Mouse (Mus musculus): ENCODE results near the gene Nkx3-2. TPM values are rescaled to one million over a fixed set of nuclear protein-coding genes. Genes with fewer than 3 reads are reported as not detected.

Gene Nkx3-2
- polyA plus RNA-seq, 1 experiment from 2014 or later: not detected

GRCm38 (mm10) chr5:41760071-41760470 lies 4.2 kb downstream of the Nkx3-2 start:
- ATAC-seq (ENCODE audit: low FRiP score): no peak
- Histone ChIP-seq H3K4me1 (peaks cover 23% of the 10 kb centered on the region), H3K27ac (no peak overlapping the region), H3K9ac (no peak overlapping the region), H3K4me2 (no peak overlapping the region), H3K36me3 (replicated peaks) (no peaks in the 10 kb centered on the region), H3K27me3 (peaks cover 95% of the 10 kb centered on the region), H3K4me3 (replicated peaks) (no peak overlapping the region), H3K9me3 (no peaks in the 10 kb centered on the region)
- WGBS: 3% methylated on average over 8 of the region's 8 CpGs

DNA sequence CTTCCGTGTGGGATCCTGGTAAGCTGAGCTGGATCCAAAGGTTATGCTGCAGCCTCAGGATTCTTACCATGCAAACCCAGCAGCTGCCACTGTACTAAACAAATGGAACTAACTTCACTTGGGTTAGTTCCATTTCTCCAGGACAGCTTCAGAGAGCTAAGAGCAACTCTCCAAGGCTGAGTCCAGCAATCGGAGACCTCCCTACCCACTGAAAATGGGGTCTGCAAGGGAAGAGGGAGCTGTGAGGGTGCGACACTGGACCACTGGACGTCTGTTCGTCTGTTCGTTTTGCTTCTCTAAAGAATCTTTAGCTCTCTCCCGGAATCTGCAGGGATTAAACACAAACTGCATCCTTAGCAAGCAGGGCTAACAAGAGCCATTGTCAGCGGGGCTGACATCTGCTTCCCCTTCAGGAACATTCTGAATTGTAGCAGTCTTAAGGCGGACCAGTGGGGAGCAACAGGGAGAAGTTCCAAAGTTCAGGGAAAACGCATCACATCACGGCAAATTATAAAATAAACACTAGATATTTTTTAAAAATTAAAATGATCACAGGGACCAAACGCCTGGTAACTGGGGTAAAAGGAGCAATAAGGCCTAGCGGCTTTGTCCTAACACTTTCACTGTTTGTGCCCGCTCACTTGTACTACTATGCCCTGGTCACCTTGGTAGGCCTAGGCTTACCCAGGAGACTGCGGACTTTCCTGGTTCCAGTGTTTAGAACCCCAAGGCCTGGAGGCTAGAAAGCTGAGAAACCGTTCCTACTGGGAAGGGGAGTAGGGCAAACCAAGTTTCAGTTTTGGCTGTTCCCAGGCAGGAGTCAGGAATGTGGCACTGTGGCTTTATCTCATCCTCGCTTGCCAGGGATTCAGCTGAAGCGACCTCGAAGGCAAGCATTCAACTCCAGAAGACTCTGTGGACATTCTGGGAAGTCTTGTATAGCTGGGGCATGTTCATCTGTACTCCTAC lies 5.3 kb downstream of the Nkx3-2 start:
- ATAC-seq (ENCODE audit: low FRiP score): no peak
- H3K9me3 ChIP-seq: no peaks in the 10 kb centered on the region
- no peak overlapping the region for H3K9ac ChIP-seq
- H3K27ac ChIP-seq: no peak overlapping the region
- H3K4me2 ChIP-seq: no peak overlapping the region
- no peaks in the 10 kb centered on the region for H3K36me3 ChIP-seq (replicated peaks)
- H3K27me3 ChIP-seq: peaks cover 98% of the 10 kb centered on the region
- H3K4me3 ChIP-seq (replicated peaks): no peak overlapping the region
- WGBS: 2% methylated on average over 19 of the region's 19 CpGs
- H3K4me1 ChIP-seq: peaks cover 14% of the 10 kb centered on the region

GRCm38 (mm10) chr5:41757338-41757737 lies 7.0 kb downstream of the Nkx3-2 start:
- Histone ChIP-seq H3K36me3 (replicated peaks) (no peaks in the 10 kb centered on the region), H3K27me3 (peaks cover 96% of the 10 kb centered on the region), H3K27ac (no peak overlapping the region), H3K4me3 (replicated peaks) (no peak overlapping the region), H3K4me2 (no peak overlapping the region), H3K9me3 (no peaks in the 10 kb centered on the region), H3K9ac (no peak overlapping the region), H3K4me1 (peaks cover 5% of the 10 kb centered on the region)
- no peak for ATAC-seq (ENCODE audit: low FRiP score)
- WGBS: 3% methylated on average over 5 of the region's 5 CpGs

DNA sequence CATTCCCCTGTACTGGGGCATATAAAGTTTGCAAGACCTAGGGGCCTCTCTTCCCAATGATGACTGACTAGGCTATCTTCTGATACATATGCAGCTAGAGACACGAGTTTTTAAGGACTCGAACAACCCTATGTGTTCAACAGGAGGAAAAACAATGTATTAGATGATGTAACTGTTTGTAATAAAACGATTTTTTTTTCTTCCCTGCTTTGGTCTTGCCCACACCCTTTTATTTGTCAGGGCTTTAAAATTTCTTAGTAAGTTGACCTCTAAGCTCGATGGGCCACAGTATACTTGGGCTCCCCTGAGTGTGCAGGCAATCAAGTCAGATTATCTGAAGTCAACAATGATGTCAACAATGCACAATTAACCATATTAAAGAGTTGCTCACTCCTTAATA lies 7.9 kb downstream of the Nkx3-2 start:
- H3K9me3 ChIP-seq: no peaks in the 10 kb centered on the region
- 4% methylated on average over 4 of the region's 4 CpGs for WGBS
- no peak overlapping the region for H3K4me3 ChIP-seq (replicated peaks)
- H3K9ac ChIP-seq: no peak overlapping the region
- H3K4me1 ChIP-seq: peaks cover under 1% of the 10 kb centered on the region
- ATAC-seq (ENCODE audit: low FRiP score): no peak
- no peak overlapping the region for H3K27ac ChIP-seq
- H3K27me3 ChIP-seq: peaks cover 96% of the 10 kb centered on the region
- no peak overlapping the region for H3K4me2 ChIP-seq
- H3K36me3 ChIP-seq (replicated peaks): no peaks in the 10 kb centered on the region

- Histone ChIP-seq H3K9me3 (no peaks in the 10 kb centered on the region), H3K4me3 (replicated peaks) (no peak overlapping the region), H3K36me3 (replicated peaks) (no peaks in the 10 kb centered on the region), H3K27ac (no peak overlapping the region), H3K27me3 (peaks cover 98% of the 10 kb centered on the region), H3K4me1 (no peaks in the 10 kb centered on the region), H3K9ac (no peak overlapping the region), H3K4me2 (no peak overlapping the region)
- no peak for ATAC-seq (ENCODE audit: low FRiP score)
- 1% methylated on average over 23 of the region's 23 CpGs for WGBS
These were observed 8.8 kb downstream of the Nkx3-2 start for GRCm38 (mm10) chr5:41755373-41755960.

DNA sequence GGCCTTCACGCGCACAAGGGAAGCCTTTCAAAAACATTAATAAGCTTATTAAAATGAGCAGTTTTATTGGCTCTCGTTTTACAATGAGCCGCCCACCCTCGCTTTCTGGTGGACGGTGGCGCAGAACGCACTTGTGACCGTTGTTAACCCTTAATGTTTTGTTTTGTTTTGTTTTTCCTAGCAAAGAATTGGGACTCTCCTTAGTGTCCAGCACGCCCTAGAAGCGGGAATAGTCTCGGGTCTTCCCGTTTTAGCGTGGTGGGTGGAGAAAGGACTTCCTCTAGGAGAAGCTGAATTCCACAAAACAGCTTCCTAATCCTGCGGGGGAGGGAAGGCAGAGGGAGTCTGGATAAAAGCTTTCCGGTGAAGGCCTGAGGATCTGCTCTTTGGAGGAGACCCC lies 9.5 kb downstream of the Nkx3-2 start:
- ATAC-seq (ENCODE audit: low FRiP score): no peak
- Histone ChIP-seq H3K36me3 (replicated peaks) (no peaks in the 10 kb centered on the region), H3K27me3 (peaks cover 98% of the 10 kb centered on the region), H3K9ac (no peak overlapping the region), H3K4me2 (no peak overlapping the region), H3K4me3 (replicated peaks) (no peak overlapping the region), H3K9me3 (no peaks in the 10 kb centered on the region), H3K4me1 (no peaks in the 10 kb centered on the region), H3K27ac (no peak overlapping the region)
- WGBS: 0% methylated on average over 16 of the region's 16 CpGs

DNA sequence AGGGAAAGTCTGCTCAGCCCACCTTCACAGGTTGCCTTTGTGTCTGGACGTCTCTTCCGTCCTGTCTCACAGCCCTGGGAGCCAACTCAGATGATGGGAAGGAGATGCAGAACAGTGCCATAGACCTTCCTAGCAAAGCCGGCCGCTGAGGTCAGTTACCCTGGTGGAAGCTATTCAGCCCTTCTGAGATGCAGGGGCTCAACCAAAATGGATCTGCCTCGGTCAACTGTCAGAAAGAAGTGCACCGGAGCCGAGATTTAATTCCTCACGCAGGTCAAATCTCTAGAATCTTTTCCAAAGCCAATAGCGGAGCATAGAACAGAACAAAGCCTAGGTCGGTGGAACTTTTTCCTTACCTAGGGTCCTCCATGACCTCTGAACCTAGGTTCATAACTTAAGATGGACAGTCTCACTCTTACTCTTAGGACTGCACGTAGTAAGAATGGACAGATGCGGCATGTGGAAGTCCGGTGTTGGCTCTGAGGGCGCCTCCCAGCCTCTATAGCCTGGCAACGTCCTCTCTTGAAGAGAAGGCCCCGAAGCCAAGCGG lies 10.0 kb downstream of the Nkx3-2 start:
- no peaks in the 10 kb centered on the region for H3K36me3 ChIP-seq (replicated peaks)
- H3K9ac ChIP-seq: no peak overlapping the region
- ATAC-seq (ENCODE audit: low FRiP score): no peak
- no peak overlapping the region for H3K27ac ChIP-seq
- H3K9me3 ChIP-seq: no peaks in the 10 kb centered on the region
- H3K4me2 ChIP-seq: no peak overlapping the region
- WGBS: under 1% methylated on average over 17 of the region's 17 CpGs
- peaks cover 98% of the 10 kb centered on the region for H3K27me3 ChIP-seq
- H3K4me1 ChIP-seq: no peaks in the 10 kb centered on the region
- H3K4me3 ChIP-seq (replicated peaks): no peak overlapping the region

- no peaks in the 10 kb centered on the region; the same call in 1 of the 2 replicates for H3K4me1 ChIP-seq
- WGBS: 21% methylated on average over 4 of the region's 4 CpGs
- no peaks in the 10 kb centered on the region for H3K9me3 ChIP-seq
- no peaks in the 10 kb centered on the region for H3K36me3 ChIP-seq (replicated peaks)
- H3K9ac ChIP-seq: no peak overlapping the region
- no peak overlapping the region for H3K4me3 ChIP-seq (replicated peaks)
- ATAC-seq (ENCODE audit: low FRiP score): no peak
- H3K27me3 ChIP-seq: peaks cover 98% of the 10 kb centered on the region
- H3K27ac ChIP-seq: no peak overlapping the region
- H3K4me2 ChIP-seq: no peak overlapping the region
These were observed 11.6 kb downstream of the Nkx3-2 start for GRCm38 (mm10) chr5:41752721-41753120.

- 3% methylated on average over 12 of the region's 15 CpGs for WGBS
- H3K4me1 ChIP-seq: no peaks in the 10 kb centered on the region; the same call in none of the 2 replicates
- peaks cover 82% of the 10 kb centered on the region for H3K27me3 ChIP-seq
- no peak for ATAC-seq (ENCODE audit: low FRiP score)
- H3K27ac ChIP-seq: no peak overlapping the region
- H3K9ac ChIP-seq: no peak overlapping the region
- no peaks in the 10 kb centered on the region for H3K9me3 ChIP-seq
- no peak overlapping the region for H3K4me2 ChIP-seq
- H3K36me3 ChIP-seq (replicated peaks): no peaks in the 10 kb centered on the region
- no peak overlapping the region for H3K4me3 ChIP-seq (replicated peaks)
These were observed 19.2 kb downstream of the Nkx3-2 start for GRCm38 (mm10) chr5:41744898-41745780.

DNA sequence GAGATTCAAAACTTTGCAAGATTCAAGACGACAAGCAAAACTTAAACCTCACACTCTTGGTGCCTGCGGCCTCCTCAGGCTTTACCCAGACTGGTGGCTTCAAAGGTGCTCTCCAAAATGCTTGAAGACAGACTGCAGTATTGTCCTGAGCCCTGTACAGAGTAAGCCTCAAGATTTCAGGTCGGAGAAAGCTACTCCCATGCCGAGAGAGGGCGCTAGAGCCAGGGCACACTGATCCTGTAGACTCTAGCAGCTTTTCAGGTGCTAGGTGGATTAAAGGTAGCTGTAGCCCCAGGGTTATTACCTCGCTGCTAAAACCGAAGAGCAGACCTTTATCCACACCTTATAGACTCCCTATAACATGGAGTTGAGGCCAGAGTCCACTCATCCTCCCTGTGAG lies 20.1 kb downstream of the Nkx3-2 start:
- ATAC-seq (ENCODE audit: low FRiP score): no peak

DNA sequence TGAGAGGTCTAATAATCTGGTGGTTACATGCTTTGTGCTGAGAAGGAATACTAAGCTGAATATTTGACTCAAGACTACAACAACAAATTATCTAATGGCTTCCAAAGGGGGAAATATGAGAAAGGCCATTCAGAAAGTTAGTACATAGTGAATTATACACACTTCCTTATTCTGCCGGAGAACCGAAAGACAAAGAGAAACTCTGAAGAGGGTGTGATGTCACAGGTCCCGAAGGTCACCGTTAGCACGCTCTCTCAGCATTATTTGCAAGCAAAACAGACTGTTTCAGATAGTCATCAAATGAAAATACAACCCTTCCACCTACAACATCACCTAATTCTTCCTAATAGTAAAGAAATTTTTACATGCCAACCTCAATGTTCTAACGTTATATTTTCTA lies 25.5 kb downstream of the Nkx3-2 start:
- Histone ChIP-seq H3K4me2 (no peak overlapping the region), H3K9ac (no peak overlapping the region), H3K4me1 (no peaks in the 10 kb centered on the region; the same call in 1 of the 2 replicates), H3K27ac (no peak overlapping the region), H3K27me3 (peaks cover 21% of the 10 kb centered on the region), H3K4me3 (replicated peaks) (no peak overlapping the region), H3K36me3 (replicated peaks) (no peaks in the 10 kb centered on the region), H3K9me3 (no peaks in the 10 kb centered on the region)
- WGBS: 57% methylated on average over 6 of the region's 6 CpGs
- no peak for ATAC-seq (ENCODE audit: low FRiP score)

More for the DNA sequence above, 20.1 kb downstream of the Nkx3-2 start:
- Histone ChIP-seq H3K4me2 (no peak overlapping the region), H3K9me3 (no peaks in the 10 kb centered on the region), H3K27ac (no peak overlapping the region), H3K27me3 (peaks cover 74% of the 10 kb centered on the region), H3K4me1 (no peaks in the 10 kb centered on the region; the same call in none of the 2 replicates), H3K9ac (no peak overlapping the region), H3K4me3 (replicated peaks) (no peak overlapping the region), H3K36me3 (replicated peaks) (no peaks in the 10 kb centered on the region)
- WGBS: 8% methylated on average over 7 of the region's 7 CpGs

- peaks cover 11% of the 10 kb centered on the region; the same call in 1 of the 2 replicates for H3K27me3 ChIP-seq
- ATAC-seq (ENCODE audit: low FRiP score): no peak
- H3K4me3 ChIP-seq (replicated peaks): no peak overlapping the region
- H3K4me1 ChIP-seq: no peaks in the 10 kb centered on the region; the same call in 1 of the 2 replicates
- H3K4me2 ChIP-seq: no peak overlapping the region
- no peak overlapping the region for H3K9ac ChIP-seq
- no peak overlapping the region for H3K27ac ChIP-seq
- H3K9me3 ChIP-seq: no peaks in the 10 kb centered on the region
- no peaks in the 10 kb centered on the region for H3K36me3 ChIP-seq (replicated peaks)
- WGBS: 34% methylated on average over 5 of the region's 5 CpGs
These were observed 27.3 kb downstream of the Nkx3-2 start for GRCm38 (mm10) chr5:41737039-41737438.
